Mouse (Mus musculus) frontal cortex, postnatal 10 days (tissue): ENCODE data around the gene Haspin.

Experiments
- DNase-seq, 2 experiments: peaks; one replicate each; pipeline ENCODE4 v3.0.0; 2022; ENCODE audit warnings: low spot score in 2 of 2, mixed read lengths in 1 of 2

Gene Haspin

DNA sequence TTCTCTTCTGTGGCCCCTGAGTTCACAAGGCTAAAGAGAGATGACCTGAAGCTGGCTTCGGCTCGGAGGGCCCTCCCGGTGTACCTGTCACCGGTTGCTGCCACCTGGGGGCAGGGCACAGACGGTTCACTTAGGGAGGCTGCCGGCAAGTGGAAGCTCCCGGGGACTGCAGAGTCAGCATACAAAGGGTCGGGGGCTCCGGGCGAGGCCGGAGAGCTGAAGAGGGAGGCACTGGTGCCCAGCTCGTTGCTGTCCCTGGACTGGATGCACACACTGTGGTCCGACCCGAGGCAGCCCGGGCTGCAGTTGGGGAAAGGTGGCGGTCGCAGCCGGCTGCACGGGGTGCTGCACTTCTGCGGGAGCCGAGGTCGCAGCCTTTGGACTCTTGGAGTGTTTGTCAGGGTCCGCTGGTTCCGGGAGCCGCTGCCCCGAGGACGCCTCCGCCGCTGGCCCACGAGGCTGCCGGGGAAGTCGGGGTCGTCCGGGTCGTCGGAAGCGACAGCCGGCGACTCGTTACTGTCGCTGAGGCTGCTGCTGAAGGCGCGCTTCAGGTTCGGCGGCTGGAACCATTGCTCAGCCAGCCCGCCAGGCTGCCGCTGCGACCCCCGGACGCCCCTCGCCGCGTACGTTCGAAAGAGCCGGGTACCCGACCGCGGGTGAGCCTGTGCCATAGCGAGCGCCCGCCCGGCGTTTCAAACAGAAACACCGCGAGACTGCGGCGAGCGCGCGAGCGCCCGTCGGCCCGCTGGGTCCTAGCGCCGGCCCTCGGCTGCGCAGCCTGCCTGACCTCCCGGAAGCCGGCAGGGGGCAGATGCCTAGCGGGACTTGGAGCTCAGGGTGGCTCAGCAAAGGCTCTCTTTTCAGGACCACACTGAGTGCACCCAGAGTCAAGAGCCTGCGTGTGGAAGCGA, at the start of gene Haspin:
Gene Haspin (minus strand): TSS at position 704 of the 911 bp plus-strand sequence.
- peak; percentile 78 to 88 for DNase-seq

DNA sequence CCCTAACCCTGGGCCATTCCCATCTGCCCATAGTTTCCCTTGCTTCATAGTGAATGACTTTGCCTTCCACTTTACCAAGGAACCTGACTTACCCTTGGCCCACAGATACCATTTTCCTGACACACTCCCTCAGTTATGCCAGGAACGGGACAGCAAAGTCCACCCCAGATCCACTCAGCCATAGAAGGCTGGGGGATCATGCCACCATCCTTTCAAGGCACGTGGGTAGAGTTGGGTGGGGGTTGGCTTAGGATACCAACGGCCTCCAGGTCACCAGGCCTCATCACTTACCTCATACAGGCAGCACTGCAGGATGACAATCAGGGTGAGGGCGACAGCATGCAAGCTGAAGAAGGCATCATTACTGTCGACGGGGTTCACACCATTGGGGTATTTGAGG, 49.1 kb upstream of the Haspin start:
- DNase-seq: no peak

DNA sequence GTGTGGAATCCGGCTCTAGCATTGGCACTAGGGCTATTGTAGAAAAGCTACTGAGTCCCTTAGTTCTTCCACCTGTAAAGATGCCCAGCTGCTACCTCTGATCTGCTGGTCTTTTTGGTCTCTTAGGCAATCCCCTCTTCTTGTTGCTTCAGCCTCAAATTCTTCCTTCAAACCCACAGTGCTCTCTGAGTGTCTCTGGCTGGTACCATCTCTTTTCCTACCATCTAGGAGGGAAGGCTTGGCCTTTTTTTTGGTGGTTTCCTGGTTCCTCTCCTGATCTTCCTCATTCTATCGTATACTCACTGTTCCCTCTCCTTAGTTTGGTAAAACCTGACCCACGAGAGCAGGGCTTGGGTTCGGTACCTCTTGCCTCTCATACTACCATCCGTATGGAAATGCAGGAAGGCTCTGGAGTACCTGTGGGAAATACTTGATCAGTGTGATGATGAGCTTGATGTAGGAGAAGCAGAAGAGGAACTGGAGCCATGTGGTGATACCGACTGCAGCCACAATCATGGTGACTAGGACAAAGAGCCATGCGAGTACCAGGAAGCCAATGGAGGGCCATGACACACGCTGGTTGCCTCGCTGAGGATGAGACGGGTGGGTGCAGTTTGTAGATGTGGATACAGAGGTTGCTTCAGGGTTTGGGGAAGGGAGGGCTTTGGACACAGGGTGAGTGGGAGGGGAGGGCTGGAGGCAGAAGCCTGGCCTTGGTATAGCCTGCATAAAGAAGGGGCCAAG, 48.0 kb upstream of the Haspin start:
- no peak for DNase-seq

DNA sequence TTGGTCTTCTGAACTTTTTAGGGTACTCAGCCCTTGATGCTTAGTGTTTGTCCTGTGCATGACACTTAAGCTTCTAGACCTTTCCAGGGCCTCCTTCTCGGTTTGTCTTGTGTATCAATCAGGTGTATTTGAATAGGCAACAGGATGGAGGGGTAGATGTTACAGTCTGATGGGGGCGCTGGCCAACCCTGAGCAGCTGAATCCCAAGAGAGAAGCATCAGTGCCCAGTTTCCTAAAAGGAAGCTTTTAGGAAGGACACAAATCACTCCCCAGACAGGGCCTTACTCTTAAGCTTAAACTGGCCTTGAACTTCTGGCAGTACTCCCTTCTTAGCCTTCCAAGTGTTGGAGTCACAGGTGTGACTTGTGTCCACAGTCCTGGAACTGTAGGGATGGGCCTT, 39.8 kb upstream of the Haspin start:
- DNase-seq: no peak

DNA sequence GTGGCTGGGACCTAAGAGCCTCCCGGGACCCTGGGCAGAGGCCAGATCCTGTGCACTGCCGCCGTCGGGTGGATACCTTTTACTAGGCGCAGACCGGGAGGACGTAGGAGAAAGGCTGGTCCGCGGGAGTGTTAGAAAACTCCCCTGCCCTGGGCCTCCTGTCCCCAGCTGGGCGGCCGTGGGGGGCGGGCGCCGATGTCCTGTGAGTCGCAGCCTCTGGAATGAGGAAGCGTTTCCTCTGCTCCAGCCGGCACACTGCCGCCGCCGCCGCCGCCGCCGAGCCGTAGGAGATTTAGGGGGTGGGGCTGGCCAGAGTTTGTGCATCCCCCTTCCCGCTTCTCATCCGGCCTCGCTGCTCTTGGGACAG, 39.4 kb upstream of the Haspin start:
- peak; percentile 45 to 54 for DNase-seq

DNA sequence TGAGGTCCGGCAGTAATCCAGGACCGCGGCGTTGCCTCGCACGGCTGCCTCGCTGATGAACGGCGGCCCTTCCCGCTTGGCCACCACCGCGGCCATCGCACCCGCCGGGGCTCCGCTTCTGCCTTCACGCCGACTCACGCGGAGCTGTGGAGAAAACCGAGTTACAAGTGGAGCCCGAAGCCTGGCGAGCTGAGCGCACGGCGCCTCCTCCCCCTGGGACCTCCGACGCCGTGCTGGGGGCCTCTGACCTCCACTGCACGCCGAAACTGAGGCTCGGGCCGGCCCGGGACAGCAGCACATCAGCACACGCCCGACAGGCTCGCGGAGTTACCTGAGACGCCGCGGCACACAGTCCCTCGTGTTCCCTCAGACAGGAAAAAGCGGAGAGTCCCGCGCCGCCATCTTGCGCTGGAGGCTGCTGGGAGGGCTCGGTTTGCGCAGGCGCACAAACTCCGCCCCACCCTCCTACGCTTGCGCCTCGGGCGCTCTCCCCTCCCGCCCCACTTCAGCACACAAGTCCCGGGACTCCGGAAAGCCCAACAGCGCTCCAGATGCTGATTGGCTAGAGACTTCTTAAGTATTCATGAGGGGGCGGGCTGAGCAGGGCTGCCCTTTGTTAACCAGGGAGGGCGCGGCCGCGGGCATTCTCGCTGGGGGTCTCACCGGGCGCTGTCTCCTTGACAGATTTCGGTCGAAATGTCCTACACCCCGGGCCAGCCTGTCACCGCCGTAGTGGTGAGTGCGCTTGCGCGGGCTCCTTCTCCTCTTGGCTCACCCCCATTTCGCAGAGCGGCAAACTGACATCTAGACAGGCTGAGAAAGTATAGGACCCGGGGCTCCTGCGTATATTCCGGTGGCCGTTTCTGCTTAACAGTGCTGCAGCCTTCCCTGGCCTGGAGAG, 38.8 kb upstream of the Haspin start, which contains the start of the genes Emc6 and Tax1bp3:
Gene Emc6 (minus strand): TSS at position 430 of the 901 bp plus-strand sequence.
Gene Tax1bp3 (plus strand): TSS at position 476 of the 901 bp plus-strand sequence.
- peak; percentile 93 for DNase-seq

DNA sequence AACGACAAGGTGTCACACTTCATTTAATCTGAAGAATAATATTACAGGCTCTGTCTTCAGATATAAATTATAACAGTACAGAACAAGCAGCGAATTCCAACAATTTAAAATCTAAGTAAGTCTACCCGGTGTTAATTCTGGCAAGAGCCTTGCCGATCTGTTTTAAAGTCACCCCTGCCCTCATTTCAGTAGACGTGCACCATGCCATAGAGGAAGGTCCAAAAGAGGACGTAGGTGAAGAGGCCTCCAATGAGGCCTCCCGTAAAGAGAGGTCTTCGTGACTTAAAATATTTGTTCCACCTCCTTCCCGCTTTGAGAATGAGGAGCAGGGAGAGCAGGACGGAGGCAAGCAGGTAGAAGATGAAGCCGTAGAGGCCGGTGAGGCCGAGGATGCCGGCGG, 38.1 kb upstream of the Haspin start:
- DNase-seq: no peak

DNA sequence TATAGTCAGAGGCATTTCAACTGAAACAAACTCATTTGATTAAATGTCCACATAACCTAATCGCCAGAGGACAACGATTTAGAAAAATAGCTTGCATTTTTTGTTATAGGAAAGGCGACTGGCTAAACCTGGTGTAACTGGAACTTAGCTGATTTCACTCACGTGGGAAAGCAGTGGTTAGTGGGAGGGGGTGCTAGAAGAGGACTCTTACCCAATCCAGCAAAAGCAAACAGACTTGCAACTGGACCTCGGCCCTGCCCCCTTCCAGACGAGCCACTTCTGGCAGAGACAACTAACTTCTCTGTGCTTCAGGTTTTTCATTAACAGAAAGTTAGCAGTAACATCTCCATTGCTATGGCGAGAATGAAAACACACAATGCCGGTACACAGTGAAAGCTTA, 37.5 kb upstream of the Haspin start:
- no peak for DNase-seq

DNA sequence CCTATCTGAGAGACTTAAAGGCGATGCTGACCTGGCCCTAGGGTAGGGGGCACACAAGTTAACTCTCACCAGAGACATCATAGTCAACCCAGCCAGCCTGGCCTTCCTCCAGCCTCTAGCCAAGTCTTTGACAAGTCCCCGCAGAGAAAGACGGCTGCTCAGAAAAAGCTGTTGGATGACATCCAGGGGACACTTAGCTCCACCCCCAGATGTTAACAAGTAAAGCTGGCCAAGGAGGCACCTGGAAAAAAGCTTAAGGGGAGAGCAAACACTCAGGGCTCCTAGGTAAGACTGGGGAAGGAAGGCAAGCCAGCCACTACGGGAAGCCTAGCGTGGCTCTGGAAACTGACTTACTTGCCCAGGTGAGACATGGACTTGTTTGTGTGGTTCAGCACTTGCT, 34.1 kb upstream of the Haspin start:
- no peak for DNase-seq

DNA sequence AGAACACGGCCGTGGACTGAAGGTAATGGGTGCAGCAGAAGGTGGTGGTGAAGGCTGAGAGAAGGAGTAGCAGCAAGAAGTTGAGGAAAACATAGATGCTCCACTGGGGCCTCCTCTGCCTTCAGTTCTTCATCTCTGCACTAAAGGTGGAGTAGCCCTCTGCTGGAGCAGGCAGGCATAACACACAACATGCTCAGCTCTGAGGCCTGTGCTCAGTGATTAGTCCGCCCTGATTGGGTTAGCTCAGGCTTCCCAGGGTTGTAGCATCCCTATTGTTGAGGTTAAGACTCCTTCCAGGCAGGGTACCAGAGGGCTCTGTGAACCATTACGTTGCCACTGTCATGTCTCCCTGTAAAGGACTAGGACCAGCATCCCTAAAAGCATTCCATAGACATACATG, 31.1 kb upstream of the Haspin start:
- no peak for DNase-seq

DNA sequence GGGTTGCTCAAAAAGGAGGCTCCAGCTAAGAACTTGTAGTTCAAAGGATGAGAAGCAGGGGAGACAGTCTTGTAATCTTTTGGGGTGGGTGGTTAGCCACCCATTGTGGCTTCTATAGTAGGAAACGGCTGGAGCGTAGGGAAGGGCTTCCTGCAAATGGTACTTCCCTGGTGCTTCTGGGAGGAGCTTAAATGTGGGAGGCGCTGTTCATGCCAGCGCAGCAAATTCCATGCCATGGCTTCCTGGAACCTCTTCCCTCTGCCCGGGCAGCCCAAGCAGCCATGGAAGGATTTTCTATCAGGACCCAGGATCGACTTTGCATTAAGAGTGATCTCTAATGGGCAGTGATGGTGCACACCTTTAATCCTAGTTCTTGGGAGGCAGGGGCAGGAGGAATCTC, 30.5 kb upstream of the Haspin start:
- no peak for DNase-seq

DNA sequence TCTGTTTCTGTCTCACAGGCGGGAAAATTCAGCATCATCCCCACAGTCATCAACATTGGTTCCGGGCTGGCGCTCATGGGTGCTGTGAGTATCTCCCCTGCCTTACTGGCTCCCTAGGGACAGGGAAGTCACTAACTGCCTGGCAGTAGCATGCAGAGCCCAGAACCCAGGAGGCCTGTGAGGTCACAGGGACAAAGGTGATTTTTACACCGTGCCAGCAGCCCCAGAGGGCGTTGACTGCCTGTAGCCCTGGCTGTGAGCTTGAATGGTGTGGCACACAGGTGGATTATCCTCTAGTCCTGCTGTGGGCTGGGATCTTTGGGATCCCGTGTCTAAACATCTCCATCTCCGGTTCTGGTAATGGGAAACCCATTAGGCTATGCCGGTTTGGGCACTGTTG, 30.0 kb upstream of the Haspin start:
- DNase-seq: no peak

DNA sequence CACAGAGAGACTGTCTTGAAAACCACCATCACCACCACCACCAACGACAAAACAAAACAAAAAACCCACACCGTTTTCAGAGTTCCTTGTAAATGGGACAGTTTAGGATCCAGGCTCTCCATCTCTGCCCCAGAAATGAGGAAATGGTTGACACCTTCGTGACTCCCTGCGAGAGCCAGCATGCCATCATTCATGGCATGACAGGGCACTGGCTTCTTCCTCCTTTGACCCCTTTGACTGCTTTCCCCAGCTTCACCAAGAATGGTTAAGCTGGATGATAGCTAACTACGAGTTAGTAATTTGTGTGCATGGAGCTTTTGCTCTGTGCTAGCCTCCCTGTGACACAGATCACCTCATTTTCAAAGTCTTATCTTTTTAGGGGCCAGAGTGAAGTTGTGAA, 24.2 kb upstream of the Haspin start:
- DNase-seq: no peak

DNA sequence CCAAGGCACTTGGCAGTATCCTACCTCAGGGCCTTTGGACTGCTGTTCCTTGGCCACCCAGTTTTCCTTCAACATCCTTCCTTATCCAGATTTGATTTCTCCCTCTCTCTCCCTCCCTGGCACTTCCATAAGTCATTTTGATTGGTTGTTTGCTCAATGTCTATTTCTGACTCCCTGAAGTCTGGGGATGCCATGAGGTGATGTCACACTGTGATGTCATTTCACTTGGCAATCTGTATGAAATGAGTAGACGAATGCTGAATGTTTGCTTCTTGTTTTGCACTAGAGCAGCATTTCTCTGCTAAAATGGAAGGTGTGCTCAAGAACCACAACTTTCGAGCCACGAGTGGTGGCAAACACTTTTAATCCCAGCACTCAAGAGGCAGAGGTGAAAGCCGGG, 23.5 kb upstream of the Haspin start:
- no peak for DNase-seq

DNA sequence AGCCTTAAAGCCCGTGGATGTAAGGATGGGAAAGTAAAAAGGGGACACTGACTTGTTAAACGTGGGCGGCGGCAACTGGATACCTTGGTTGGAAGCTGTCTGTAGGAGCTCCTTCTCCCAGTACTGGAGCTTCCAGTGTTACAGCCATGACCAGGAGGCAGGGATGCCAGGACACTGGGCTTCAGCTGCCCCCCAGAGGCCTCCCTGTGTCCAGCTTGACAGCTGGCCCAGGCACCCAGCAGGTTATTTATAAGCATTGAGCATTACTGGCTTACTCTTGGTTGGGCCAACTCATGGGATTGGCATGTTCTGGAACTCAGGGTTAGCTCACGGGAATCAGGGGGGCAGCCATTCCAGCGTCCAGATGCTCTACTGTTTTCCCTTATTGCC, 22.7 kb upstream of the Haspin start:
- DNase-seq: no peak

DNA sequence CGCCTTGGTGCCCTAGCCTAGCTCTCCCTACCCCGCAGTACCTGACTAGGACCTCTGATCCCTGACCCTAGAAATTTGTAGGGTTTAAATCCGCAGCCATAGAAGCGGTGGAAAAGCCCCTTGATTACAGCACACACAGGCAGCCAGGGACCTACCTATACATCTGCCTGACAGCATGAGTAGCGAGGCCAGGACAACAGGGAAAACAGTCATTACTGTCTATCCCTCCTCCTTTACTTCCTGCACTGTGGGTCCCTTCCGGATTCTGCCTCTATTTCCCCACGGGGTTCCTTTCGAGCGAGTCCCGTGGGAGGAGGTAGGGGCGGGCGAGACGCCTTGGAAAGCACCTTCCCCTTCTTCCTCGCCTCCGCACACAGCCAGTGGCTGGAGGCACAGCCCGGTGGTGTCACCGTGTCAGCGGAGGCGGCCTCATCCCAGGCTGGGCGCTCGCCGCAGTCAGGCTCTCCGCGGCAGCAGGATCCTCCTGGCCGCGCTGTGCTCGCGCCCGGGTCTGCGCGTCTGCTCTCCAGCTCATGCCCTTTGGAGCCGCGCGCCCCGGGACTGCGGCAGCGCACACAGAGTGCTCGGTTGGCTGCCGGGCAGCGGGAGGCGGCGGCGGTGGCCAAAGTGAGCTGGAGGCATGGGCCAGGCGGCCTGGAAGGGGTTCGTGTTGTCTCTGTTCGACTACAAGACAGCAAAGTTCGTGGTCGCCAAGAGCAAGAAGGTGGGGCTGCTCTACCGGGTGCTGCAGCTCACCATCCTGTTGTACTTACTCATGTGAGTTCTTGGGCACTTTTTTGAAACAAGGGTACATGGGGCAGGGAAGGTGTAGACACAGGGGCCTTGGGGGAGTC, 22.1 kb upstream of the Haspin start, which contains the start of gene P2rx5:
Gene P2rx5 (plus strand): TSS at position 465 of the 854 bp plus-strand sequence.
- DNase-seq: no peak

DNA sequence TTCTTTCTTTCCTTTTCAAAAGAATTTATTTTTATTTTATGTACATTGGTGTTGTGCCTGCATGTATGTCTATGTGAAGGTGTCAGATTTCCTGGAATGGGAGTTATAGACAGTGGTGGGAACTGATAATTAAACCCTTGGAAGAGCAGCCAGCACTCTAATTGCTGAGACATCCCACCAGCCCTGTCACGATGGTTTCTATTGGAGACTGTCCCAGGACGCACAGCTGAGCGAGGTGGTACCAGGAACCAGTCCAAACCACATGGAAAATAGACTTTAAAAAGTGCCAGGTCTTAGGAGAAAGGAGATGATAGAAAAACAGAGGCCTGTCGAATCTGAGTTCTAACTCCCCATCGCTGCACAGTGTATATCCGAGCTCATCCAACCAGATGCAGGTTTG, 17.0 kb upstream of the Haspin start:
- no peak for DNase-seq

DNA sequence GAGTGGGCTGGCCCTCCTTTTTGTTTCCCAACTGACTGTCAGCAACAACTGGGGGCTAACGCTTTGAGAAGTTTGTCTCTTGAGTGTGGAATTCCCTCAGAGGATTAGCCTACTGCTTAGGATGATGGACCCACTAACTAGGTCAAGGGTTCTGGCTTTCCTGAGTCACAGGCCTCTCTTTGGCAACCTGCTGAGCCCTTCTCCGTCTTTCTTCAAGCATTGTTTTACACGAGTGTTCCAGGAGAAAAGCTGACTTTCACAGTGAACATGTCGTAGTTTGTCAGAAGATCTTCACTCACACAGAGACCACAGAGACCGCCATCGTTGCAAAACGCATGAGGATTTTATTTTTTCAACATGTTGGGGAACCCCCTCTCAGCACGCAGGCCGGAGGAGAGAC, 10.1 kb upstream of the Haspin start:
- DNase-seq: no peak

DNA sequence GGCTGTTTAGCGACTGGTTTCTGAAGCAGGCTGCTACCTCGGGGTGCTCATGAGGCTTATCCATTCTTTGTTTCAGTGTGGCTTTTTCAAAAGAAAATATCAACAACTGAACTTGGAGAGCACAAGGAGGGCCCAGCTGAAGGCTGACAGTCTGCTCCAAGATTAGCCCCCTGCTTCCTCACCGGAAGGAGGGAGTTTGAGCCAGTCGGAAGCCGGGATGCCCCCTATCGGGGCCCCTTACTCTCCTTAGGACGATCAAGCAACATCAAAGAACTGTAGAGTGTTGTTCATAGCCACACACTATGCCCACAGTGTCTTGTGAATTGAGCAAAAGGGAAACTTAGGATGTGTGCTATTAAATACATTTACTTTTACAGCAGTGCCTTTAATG, 8.9 kb upstream of the Haspin start:
- no peak for DNase-seq

DNA sequence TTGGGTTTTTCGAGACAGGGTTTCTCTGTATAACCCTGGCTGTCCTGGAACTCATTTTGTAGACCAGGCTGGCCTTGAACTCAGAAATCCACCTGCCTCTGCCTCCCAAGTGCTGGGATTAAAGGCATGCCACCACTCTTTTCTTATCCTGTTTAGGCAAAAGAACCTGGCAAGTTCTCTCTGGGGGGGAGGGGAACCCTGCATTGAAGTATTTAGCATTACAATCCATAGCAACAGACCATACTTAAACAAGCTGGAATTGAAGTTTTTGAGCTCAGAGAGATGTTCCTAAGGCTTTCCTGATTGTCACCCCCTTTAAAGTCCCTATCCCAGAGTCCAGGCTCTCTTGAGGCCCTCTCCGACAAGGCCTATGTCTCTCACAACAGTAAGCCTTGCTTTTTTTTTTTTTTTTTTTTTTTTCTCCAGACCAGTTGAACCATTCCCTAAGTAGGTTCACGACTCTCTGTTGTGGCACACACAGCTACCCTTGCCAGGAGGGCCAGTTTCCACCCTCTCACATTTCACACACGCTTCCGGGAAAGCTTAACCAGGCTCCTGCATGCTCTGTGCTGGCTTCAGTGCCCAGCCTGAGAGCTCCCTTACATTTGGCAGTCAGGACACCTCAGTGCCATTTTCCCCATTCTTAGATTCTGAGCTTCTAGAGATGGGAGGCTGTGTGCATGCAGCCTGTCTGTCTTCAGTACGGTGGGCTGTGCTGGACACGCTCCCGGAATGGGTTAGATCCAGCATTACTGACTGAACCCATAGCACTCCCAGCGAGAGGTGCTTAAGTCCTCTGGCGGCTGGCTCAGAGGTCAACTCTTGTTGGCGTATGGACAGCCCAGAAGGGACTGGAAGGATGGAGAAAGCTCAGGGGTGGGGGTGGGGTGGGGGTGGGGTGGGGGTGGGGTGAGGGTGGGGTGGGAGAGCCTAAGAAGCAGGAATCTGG, 8.2 kb upstream of the Haspin start:
- no peak for DNase-seq
